Mouse (Mus musculus) layer of hippocampus, adult 2 months (tissue): Measurements from ENCODE around the gene Git1. TPM values are rescaled to one million over a fixed set of nuclear protein-coding genes. Genes with fewer than 3 reads are reported as not detected.

Experiments used
- DNase-seq, 2 experiments: peaks; one replicate each; pipeline ENCODE4 v3.0.0; 2022; ENCODE audit warnings: low spot score in 2 of 2
- H3K27ac ChIP-seq: fragments of 200-600 bp; 2 replicates; pipeline ENCODE4 v1.8.1; 2022
- H3K4me3 ChIP-seq: fragments of 200-600 bp; 2 replicates; pipeline ENCODE4 v1.8.1; 2022; ENCODE audit warnings: mild to moderate bottlenecking
- CTCF ChIP-seq: fragments of 200-600 bp; conservative IDR thresholded peaks from 2 replicates; pipeline ENCODE4 v1.8.1; 2022; ENCODE audit warnings: antibody characterized with exemption, mild to moderate bottlenecking, moderate library complexity
- long read RNA-seq, 2 experiments: library from polyadenylated mRNA; stranded (forward); transcript quantifications; one replicate each; pipeline ENCODE4 v2.0.0; 2021; ENCODE audit warnings: borderline mapping rate in 2 of 2
- total RNA-seq, 2 experiments: library from RNA; stranded (reverse); gene quantifications; 2 replicates each; pipeline ENCODE4 v1.2.3; 2021

Git1 gene
- total RNA-seq, result 100 to 1,000 TPM; 295 to 316 TPM
- long read RNA-seq, experiment 1, transcript Git1-202 (19 exons, 3,476 nt), result minor isoform, 22 of 412 reads
- long read RNA-seq, experiment 1, transcript Git1-201 (20 exons, 3,512 nt), result major isoform, 308 of 412 reads
- long read RNA-seq, experiment 1, partial matches to known transcripts, result 66 of 412 reads
- long read RNA-seq, experiment 1, other reads (novel, unspliced or antisense), result 16 of 412 reads
- long read RNA-seq, experiment 2, transcript Git1-202 (19 exons, 3,476 nt), result minor isoform, 23 of 479 reads
- long read RNA-seq, experiment 2, transcript Git1-201 (20 exons, 3,512 nt), result major isoform, 345 of 479 reads
- long read RNA-seq, experiment 2, partial matches to known transcripts, result 76 of 479 reads
- long read RNA-seq, experiment 2, other reads (novel, unspliced or antisense), result 35 of 479 reads

GRCm38 (mm10) chr11:77493512-77494343 lies at the start of gene Git1:
Gene Git1, plus strand, starts transcription at chr11:77493562.
- peak; percentile 65 to 73 for DNase-seq
- TF ChIP-seq CTCF, result no peak
- peak within 1 kb of the TSS; percentile 88 for H3K4me3 ChIP-seq
- H3K27ac ChIP-seq, result peak within 1 kb of the TSS; percentile 95

- no peak for TF ChIP-seq CTCF
- H3K27ac ChIP-seq, result peak overlapping the region; percentile 39; the same call in 1 of the 2 replicates
- no peak for DNase-seq
- no peak overlapping the region for H3K4me3 ChIP-seq
These were observed 48.4 kb upstream of the Git1 start for GRCm38 (mm10) chr11:77444939-77445338.

DNA sequence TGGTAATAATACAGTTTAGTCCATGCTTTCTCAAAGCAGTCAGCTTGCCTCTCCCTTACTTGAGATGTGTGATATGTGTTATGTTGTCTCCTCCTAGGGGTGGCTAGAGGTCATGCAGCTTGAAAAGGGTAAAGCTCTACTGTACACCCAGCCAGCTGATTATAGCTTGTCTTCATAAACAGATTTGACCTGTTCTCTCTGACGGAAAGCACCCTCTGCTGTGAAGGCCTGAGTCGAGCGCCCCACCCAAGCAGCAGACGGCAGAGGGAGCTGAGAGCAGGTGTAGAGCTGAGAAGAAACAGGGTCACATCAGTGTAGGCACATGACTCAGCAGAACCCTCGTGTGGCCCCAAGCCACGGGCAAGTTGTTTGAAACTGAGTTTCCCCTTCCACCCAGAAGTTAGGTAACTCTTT lies 46.7 kb upstream of the Git1 start:
- peak; percentile 85 for TF ChIP-seq CTCF
- peak overlapping the region; percentile 32; the same call in 1 of the 2 replicates for H3K27ac ChIP-seq
- peak in 1 of 2 experiments; percentile 46 for DNase-seq
- no peak overlapping the region for H3K4me3 ChIP-seq

- H3K4me3 ChIP-seq, result no peak overlapping the region
- no peak for TF ChIP-seq CTCF
- DNase-seq, result no peak
- no peak overlapping the region for H3K27ac ChIP-seq
These were observed 44.1 kb upstream of the Git1 start for GRCm38 (mm10) chr11:77449224-77449623.

GRCm38 (mm10) chr11:77451670-77452069 lies 41.7 kb upstream of the Git1 start:
- Histone ChIP-seq H3K27ac (no peak overlapping the region), H3K4me3 (no peak overlapping the region)
- TF ChIP-seq CTCF, result no peak
- DNase-seq, result no peak

DNA sequence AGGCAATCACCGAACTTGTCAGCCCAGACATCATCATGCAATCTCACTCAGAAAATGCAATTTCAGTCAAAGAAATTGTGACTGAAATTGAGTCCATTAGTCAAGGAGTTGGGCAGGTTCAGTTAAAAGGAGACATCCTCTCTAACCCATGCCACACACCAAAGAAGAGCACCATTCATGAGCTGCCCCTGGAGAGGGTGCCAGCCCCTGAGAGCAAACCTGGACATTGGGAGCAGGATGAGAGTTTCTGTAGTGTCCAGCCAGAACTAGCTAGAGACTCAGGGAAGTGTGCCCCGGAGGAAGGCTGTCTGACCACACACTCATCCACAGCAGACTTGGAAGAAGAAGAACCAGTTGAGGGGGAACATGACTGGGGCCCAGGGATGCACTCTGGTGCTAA lies 40.0 kb upstream of the Git1 start:
- TF ChIP-seq CTCF, result no peak
- no peak overlapping the region for H3K4me3 ChIP-seq

GRCm38 (mm10) chr11:77455770-77456510 lies 37.4 kb upstream of the Git1 start:
- no peak overlapping the region for H3K4me3 ChIP-seq
- TF ChIP-seq CTCF, result no peak
- DNase-seq, result no peak
- H3K27ac ChIP-seq, result no peak overlapping the region

More for the DNA sequence above, 40.0 kb upstream of the Git1 start:
- no peak for DNase-seq
- no peak overlapping the region for H3K27ac ChIP-seq

- H3K27ac ChIP-seq, result no peak overlapping the region
- TF ChIP-seq CTCF, result no peak
- DNase-seq, result no peak
- no peak overlapping the region for H3K4me3 ChIP-seq
These were observed 36.5 kb upstream of the Git1 start for GRCm38 (mm10) chr11:77456866-77457265.

- Histone ChIP-seq H3K4me3 (peak overlapping the region; percentile 64), H3K27ac (no peak overlapping the region)
- TF ChIP-seq CTCF, result no peak
- DNase-seq, result no peak
These were observed 31.5 kb upstream of the Git1 start for GRCm38 (mm10) chr11:77461856-77462255.

GRCm38 (mm10) chr11:77462283-77463100 lies 30.9 kb upstream of the Git1 start, which contains the start of gene Coro6:
Gene Coro6, plus strand, starts transcription at chr11:77462411.
- Histone ChIP-seq H3K4me3 (peak within 1 kb of the TSS; percentile 64), H3K27ac (0 out of 2 replicates have a peak within 1 kb of the TSS, but pooled peaks have one; percentile 18)
- TF ChIP-seq CTCF, result no peak
- DNase-seq, result no peak

- 0 out of 2 replicates have a peak overlapping the region, but pooled peaks have one; percentile 18 for H3K27ac ChIP-seq
- no peak for DNase-seq
- peak overlapping the region; percentile 64 for H3K4me3 ChIP-seq
- TF ChIP-seq CTCF, result no peak
These were observed 30.3 kb upstream of the Git1 start for GRCm38 (mm10) chr11:77463101-77463445.

DNA sequence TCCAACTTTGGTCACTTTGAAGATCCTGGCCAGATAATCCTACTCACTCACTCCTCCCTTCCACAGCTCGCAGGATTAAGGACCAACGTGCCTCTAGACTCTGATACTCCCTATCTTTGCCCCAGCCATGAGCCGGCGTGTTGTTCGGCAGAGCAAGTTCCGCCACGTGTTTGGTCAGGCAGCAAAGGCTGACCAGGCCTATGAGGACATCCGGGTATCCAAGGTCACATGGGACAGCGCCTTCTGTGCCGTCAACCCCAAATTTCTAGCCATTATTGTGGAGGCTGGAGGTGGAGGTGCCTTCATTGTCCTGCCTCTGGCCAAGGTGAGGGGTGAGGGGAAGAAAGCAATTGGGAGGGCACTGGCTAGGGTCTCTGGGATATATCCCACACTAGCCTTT lies 29.6 kb upstream of the Git1 start:
- Histone ChIP-seq H3K27ac (no peak overlapping the region), H3K4me3 (no peak overlapping the region)
- no peak for DNase-seq
- no peak for TF ChIP-seq CTCF
